Mouse (Mus musculus): Measurements from ENCODE around the gene Yrdc. TPM values are rescaled to one million over a fixed set of nuclear protein-coding genes. Genes with fewer than 3 reads are reported as not detected.

The Yrdc gene
- polyA plus RNA-seq, 1 experiment from 2014 or later: 45.0 TPM

- ATAC-seq (replicated peaks; ENCODE audit: low FRiP score) (no peak), DNase-seq (ENCODE audit: low spot score) (no peak)
- Histone ChIP-seq H3K36me3 (ENCODE audit: control insufficient read depth, insufficient read depth, low read length) (no peaks in the 10 kb centered on the region; the same call in 1 of the 2 replicates), H3K4me3 (ENCODE audit: low read depth, low read length) (no peak overlapping the region), H3K27ac (ENCODE audit: low read depth, low read length) (no peak overlapping the region), H3K9me3 (ENCODE audit: control insufficient read depth, low read length) (no peaks in the 10 kb centered on the region), H3K27me3 (ENCODE audit: control insufficient read depth, insufficient read depth, low read length) (no peaks in the 10 kb centered on the region), H3K4me1 (replicated peaks; ENCODE audit: control insufficient read depth, insufficient read depth, low read length) (no peaks in the 10 kb centered on the region), H3K9ac (ENCODE audit: low read length) (no peak overlapping the region), H3K4me2 (ENCODE audit: low read depth, low read length, severe bottlenecking) (no peak overlapping the region)
- 19% methylated on average over 9 of the region's 9 CpGs for WGBS
Observed at GRCm38 (mm10) chr4:124811347-124811975, 39.0 kb upstream of the Yrdc start.

GRCm38 (mm10) chr4:124815901-124816300 lies 34.6 kb upstream of the Yrdc start:
- Histone ChIP-seq H3K27me3 (ENCODE audit: control insufficient read depth, insufficient read depth, low read length) (no peaks in the 10 kb centered on the region), H3K9me3 (ENCODE audit: control insufficient read depth, low read length) (no peaks in the 10 kb centered on the region), H3K4me2 (ENCODE audit: low read depth, low read length, severe bottlenecking) (no peak overlapping the region), H3K9ac (ENCODE audit: low read length) (no peak overlapping the region), H3K4me3 (ENCODE audit: low read depth, low read length) (no peak overlapping the region), H3K27ac (ENCODE audit: low read depth, low read length) (no peak overlapping the region), H3K4me1 (replicated peaks; ENCODE audit: control insufficient read depth, insufficient read depth, low read length) (peaks cover 3% of the 10 kb centered on the region; the same call in 1 of the 2 replicates), H3K36me3 (ENCODE audit: control insufficient read depth, insufficient read depth, low read length) (no peaks in the 10 kb centered on the region)
- no peak for DNase-seq (ENCODE audit: low spot score)
- 92% methylated on average over 11 of the region's 11 CpGs for WGBS
- no peak for ATAC-seq (replicated peaks; ENCODE audit: low FRiP score)

- DNase-seq (ENCODE audit: low spot score) (no peak), ATAC-seq (replicated peaks; ENCODE audit: low FRiP score) (no peak)
- no peak overlapping the region for H3K4me3 ChIP-seq (ENCODE audit: low read depth, low read length)
- no peak overlapping the region for H3K27ac ChIP-seq (ENCODE audit: low read depth, low read length)
- H3K9me3 ChIP-seq (ENCODE audit: control insufficient read depth, low read length): no peaks in the 10 kb centered on the region
- WGBS: 25% methylated on average over 6 of the region's 6 CpGs
- no peaks in the 10 kb centered on the region for H3K27me3 ChIP-seq (ENCODE audit: control insufficient read depth, insufficient read depth, low read length)
- H3K4me1 ChIP-seq (replicated peaks; ENCODE audit: control insufficient read depth, insufficient read depth, low read length): peaks cover 3% of the 10 kb centered on the region; the same call in 1 of the 2 replicates
- no peaks in the 10 kb centered on the region for H3K36me3 ChIP-seq (ENCODE audit: control insufficient read depth, insufficient read depth, low read length)
- H3K9ac ChIP-seq (ENCODE audit: low read length): no peak overlapping the region
- H3K4me2 ChIP-seq (ENCODE audit: low read depth, low read length, severe bottlenecking): no peak overlapping the region
Observed at GRCm38 (mm10) chr4:124817803-124818202, 32.7 kb upstream of the Yrdc start.

GRCm38 (mm10) chr4:124818832-124819231 lies 31.6 kb upstream of the Yrdc start:
- Histone ChIP-seq H3K9ac (ENCODE audit: low read length) (no peak overlapping the region), H3K27me3 (ENCODE audit: control insufficient read depth, insufficient read depth, low read length) (no peaks in the 10 kb centered on the region), H3K4me2 (ENCODE audit: low read depth, low read length, severe bottlenecking) (no peak overlapping the region), H3K36me3 (ENCODE audit: control insufficient read depth, insufficient read depth, low read length) (no peaks in the 10 kb centered on the region), H3K9me3 (ENCODE audit: control insufficient read depth, low read length) (no peaks in the 10 kb centered on the region), H3K4me1 (replicated peaks; ENCODE audit: control insufficient read depth, insufficient read depth, low read length) (peaks cover 3% of the 10 kb centered on the region; the same call in 1 of the 2 replicates), H3K27ac (ENCODE audit: low read depth, low read length) (no peak overlapping the region), H3K4me3 (ENCODE audit: low read depth, low read length) (no peak overlapping the region)
- ATAC-seq (replicated peaks; ENCODE audit: low FRiP score) (no peak), DNase-seq (ENCODE audit: low spot score) (no peak)
- WGBS: 94% methylated on average over 4 of the region's 4 CpGs

DNA sequence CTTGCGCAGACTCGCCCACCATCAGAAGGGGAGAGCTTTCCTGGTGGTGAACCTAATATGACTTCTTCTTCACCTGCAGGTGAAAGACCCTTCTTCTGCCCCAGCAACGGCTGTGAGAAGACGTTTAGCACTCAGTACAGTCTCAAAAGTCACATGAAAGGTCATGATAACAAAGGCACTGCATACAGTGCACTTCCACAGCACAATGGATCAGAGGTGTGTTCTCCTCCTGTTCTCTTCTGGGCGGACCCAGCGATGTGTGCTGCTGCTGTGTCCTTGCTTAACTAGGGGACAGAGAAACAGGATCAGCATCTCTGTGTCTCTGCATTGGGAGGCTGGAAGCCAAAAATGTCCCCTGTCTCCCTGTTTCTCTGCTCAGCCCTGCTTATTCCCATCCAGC lies 25.5 kb upstream of the Yrdc start:
- Histone ChIP-seq H3K9me3 (ENCODE audit: control insufficient read depth, low read length) (no peaks in the 10 kb centered on the region), H3K4me2 (ENCODE audit: low read depth, low read length, severe bottlenecking) (no peak overlapping the region), H3K4me1 (replicated peaks; ENCODE audit: control insufficient read depth, insufficient read depth, low read length) (no peaks in the 10 kb centered on the region), H3K36me3 (ENCODE audit: control insufficient read depth, insufficient read depth, low read length) (no peaks in the 10 kb centered on the region; the same call in 1 of the 2 replicates), H3K27ac (ENCODE audit: low read depth, low read length) (no peak overlapping the region), H3K4me3 (ENCODE audit: low read depth, low read length) (no peak overlapping the region), H3K27me3 (ENCODE audit: control insufficient read depth, insufficient read depth, low read length) (no peaks in the 10 kb centered on the region), H3K9ac (ENCODE audit: low read length) (no peak overlapping the region)
- ATAC-seq (replicated peaks; ENCODE audit: low FRiP score) (no peak), DNase-seq (ENCODE audit: low spot score) (no peak)
- WGBS: 95% methylated on average over 6 of the region's 6 CpGs

GRCm38 (mm10) chr4:124825371-124825965 lies 25.0 kb upstream of the Yrdc start:
- Histone ChIP-seq H3K27ac (ENCODE audit: low read depth, low read length) (no peak overlapping the region), H3K4me2 (ENCODE audit: low read depth, low read length, severe bottlenecking) (no peak overlapping the region), H3K4me1 (replicated peaks; ENCODE audit: control insufficient read depth, insufficient read depth, low read length) (no peaks in the 10 kb centered on the region), H3K36me3 (ENCODE audit: control insufficient read depth, insufficient read depth, low read length) (no peaks in the 10 kb centered on the region; the same call in 1 of the 2 replicates), H3K9me3 (ENCODE audit: control insufficient read depth, low read length) (no peaks in the 10 kb centered on the region), H3K9ac (ENCODE audit: low read length) (no peak overlapping the region), H3K27me3 (ENCODE audit: control insufficient read depth, insufficient read depth, low read length) (no peaks in the 10 kb centered on the region), H3K4me3 (ENCODE audit: low read depth, low read length) (no peak overlapping the region)
- 97% methylated on average over 21 of the region's 21 CpGs for WGBS
- DNase-seq (ENCODE audit: low spot score): no peak
- ATAC-seq (replicated peaks; ENCODE audit: low FRiP score): no peak

- no peak overlapping the region for H3K4me3 ChIP-seq (ENCODE audit: low read depth, low read length)
- no peaks in the 10 kb centered on the region for H3K9me3 ChIP-seq (ENCODE audit: control insufficient read depth, low read length)
- no peaks in the 10 kb centered on the region for H3K4me1 ChIP-seq (replicated peaks; ENCODE audit: control insufficient read depth, insufficient read depth, low read length)
- no peak overlapping the region for H3K9ac ChIP-seq (ENCODE audit: low read length)
- 88% methylated on average over 5 of the region's 5 CpGs for WGBS
- no peak for DNase-seq (ENCODE audit: low spot score)
- no peak for ATAC-seq (replicated peaks; ENCODE audit: low FRiP score)
- no peaks in the 10 kb centered on the region; the same call in 1 of the 2 replicates for H3K36me3 ChIP-seq (ENCODE audit: control insufficient read depth, insufficient read depth, low read length)
- no peaks in the 10 kb centered on the region for H3K27me3 ChIP-seq (ENCODE audit: control insufficient read depth, insufficient read depth, low read length)
- no peak overlapping the region for H3K4me2 ChIP-seq (ENCODE audit: low read depth, low read length, severe bottlenecking)
- H3K27ac ChIP-seq (ENCODE audit: low read depth, low read length): no peak overlapping the region
Observed at GRCm38 (mm10) chr4:124829671-124830070, 20.8 kb upstream of the Yrdc start.

GRCm38 (mm10) chr4:124832796-124833195 lies 17.7 kb upstream of the Yrdc start:
- ATAC-seq (replicated peaks; ENCODE audit: low FRiP score) (no peak), DNase-seq (ENCODE audit: low spot score) (no peak)
- H3K4me2 ChIP-seq (ENCODE audit: low read depth, low read length, severe bottlenecking): no peak overlapping the region
- no peaks in the 10 kb centered on the region for H3K4me1 ChIP-seq (replicated peaks; ENCODE audit: control insufficient read depth, insufficient read depth, low read length)
- WGBS: 95% methylated on average over 10 of the region's 10 CpGs
- no peaks in the 10 kb centered on the region for H3K27me3 ChIP-seq (ENCODE audit: control insufficient read depth, insufficient read depth, low read length)
- H3K36me3 ChIP-seq (ENCODE audit: control insufficient read depth, insufficient read depth, low read length): no peaks in the 10 kb centered on the region; the same call in 1 of the 2 replicates
- no peak overlapping the region for H3K27ac ChIP-seq (ENCODE audit: low read depth, low read length)
- H3K4me3 ChIP-seq (ENCODE audit: low read depth, low read length): no peak overlapping the region
- H3K9ac ChIP-seq (ENCODE audit: low read length): no peak overlapping the region
- no peaks in the 10 kb centered on the region for H3K9me3 ChIP-seq (ENCODE audit: control insufficient read depth, low read length)
